ENCODE assay signal across 12 mouse cellular contexts in the genomic region with DNA sequence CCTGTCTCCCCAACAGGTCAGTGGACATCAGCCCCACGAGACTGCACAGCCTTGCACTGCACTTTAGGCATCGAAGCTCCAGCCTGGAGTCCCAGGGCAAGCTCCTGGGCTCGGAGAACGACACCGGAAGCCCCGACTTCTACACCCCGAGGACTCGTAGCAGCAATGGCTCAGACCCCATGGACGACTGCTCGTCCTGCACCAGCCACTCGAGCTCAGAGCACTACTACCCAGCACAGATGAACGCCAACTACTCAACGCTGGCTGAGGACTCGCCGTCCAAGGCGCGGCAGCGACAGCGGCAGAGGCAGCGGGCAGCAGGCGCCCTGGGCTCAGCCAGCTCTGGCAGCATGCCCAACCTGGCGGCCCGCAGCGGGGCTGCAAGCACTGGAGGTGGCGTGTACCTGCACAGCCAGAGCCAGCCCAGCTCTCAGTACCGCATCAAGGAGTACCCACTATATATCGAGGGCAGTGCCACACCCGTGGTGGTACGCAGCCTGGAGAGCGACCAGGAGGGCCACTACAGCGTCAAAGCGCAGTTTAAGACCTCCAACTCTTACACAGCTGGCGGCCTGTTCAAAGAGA. TPM values are rescaled to one million over a fixed set of nuclear protein-coding genes. Genes with fewer than 3 reads are reported as not detected.
DNase-seq lines count a peak whose midpoint lies in the region; ATAC-seq and TF ChIP-seq lines count a peak whose summit lies in the region.
"Had no signal": no experiment of that assay in that cellular context is flagged by ENCODE, and none has a peak within 500 bp of the region (broad histone marks: within the 10 kb centered on the region; RNA-seq: fewer than 3 reads in every experiment).

No protein-coding gene starts in this region.

- peaks cover 18% of the 10 kb centered on the region for H3K36me3 ChIP-seq in hindbrain, embryonic 16.5 days (ENCODE audit: control insufficient read depth, insufficient read depth, low read length)
- H3K36me3 ChIP-seq in hindbrain, embryonic 13.5 days, result peaks cover 78% of the 10 kb centered on the region
- peaks cover 50% of the 10 kb centered on the region for H3K36me3 ChIP-seq in lung, postnatal 0 days (ENCODE audit: insufficient read depth, low read length)
- peaks cover 32% of the 10 kb centered on the region for H3K36me3 ChIP-seq in stomach, postnatal 0 days (ENCODE audit: control insufficient read depth, insufficient read depth, low read length)

- H3K4me2 ChIP-seq in hindbrain, embryonic 16.5 days (ENCODE audit: low read length), result no peak overlapping the region
- H3K4me2 ChIP-seq in hindbrain, embryonic 13.5 days, result no peak overlapping the region
- no peak overlapping the region for H3K4me2 ChIP-seq in lung, postnatal 0 days (replicated peaks; ENCODE audit: low read depth, low read length)
- H3K4me2 ChIP-seq in stomach, postnatal 0 days (replicated peaks; ENCODE audit: low read depth), result no peak overlapping the region

- TF ChIP-seq EP300 in lung, postnatal 0 days (IDR thresholded peaks at IDR 0.05), result no peak
- no peak for TF ChIP-seq EP300 in stomach, postnatal 0 days (optimal IDR thresholded peaks at IDR 0.05)

- 84% methylated on average over 33 of the region's 33 CpGs for WGBS in hindbrain, embryonic 16.5 days
- 92% methylated on average over 33 of the region's 33 CpGs for WGBS in hindbrain, embryonic 13.5 days
- WGBS in lung, postnatal 0 days, result 81% methylated on average over 33 of the region's 33 CpGs
- WGBS in stomach, postnatal 0 days, result 87% methylated on average over 33 of the region's 33 CpGs

- peaks cover 5% of the 10 kb centered on the region; the same call in 1 of the 2 replicates for H3K4me1 ChIP-seq in hindbrain, embryonic 16.5 days (ENCODE audit: control insufficient read depth, insufficient read depth, low read depth, low read length)
- peaks cover 12% of the 10 kb centered on the region; the same call in 1 of the 2 replicates for H3K4me1 ChIP-seq in hindbrain, embryonic 13.5 days (replicated peaks)
- H3K4me1 ChIP-seq in lung, postnatal 0 days (ENCODE audit: insufficient read depth, low read depth, low read length), result peaks cover 7% of the 10 kb centered on the region; the same call in 1 of the 2 replicates
- no peaks in the 10 kb centered on the region; the same call in 1 of the 2 replicates for H3K4me1 ChIP-seq in stomach, postnatal 0 days (replicated peaks; ENCODE audit: control insufficient read depth, insufficient read depth)

- peak; percentile 21 for TF ChIP-seq CTCF in lung, postnatal 0 days (IDR thresholded peaks at IDR 0.05)
- TF ChIP-seq CTCF in stomach, postnatal 0 days (IDR thresholded peaks at IDR 0.05; ENCODE audit: low read depth), result no peak

- peak; percentile 30 for DNase-seq in cerebellum, adult 11-12 months
- no peak for DNase-seq in cerebellum, adult 9-11 months
- no peak for DNase-seq in lung, postnatal 0 days (ENCODE audit: low spot score)
- no peak for DNase-seq in lung, postnatal 36 days
- no peak for DNase-seq in stomach, postnatal 0 days (ENCODE audit: low spot score)
- DNase-seq: gastrocnemius, postnatal 36 days; layer of hippocampus, adult 9-11 months; spleen, adult 18-20 months had no signal

- H3K27me3 ChIP-seq in hindbrain, embryonic 16.5 days (replicated peaks; ENCODE audit: control insufficient read depth, insufficient read depth, low read length), result no peaks in the 10 kb centered on the region
- H3K27me3 ChIP-seq in hindbrain, embryonic 13.5 days, result no peaks in the 10 kb centered on the region
- H3K27me3 ChIP-seq in lung, postnatal 0 days (replicated peaks; ENCODE audit: insufficient read depth, low read length), result no peaks in the 10 kb centered on the region
- no peaks in the 10 kb centered on the region for H3K27me3 ChIP-seq in stomach, postnatal 0 days (ENCODE audit: control insufficient read depth, insufficient read depth, low read length)

- no peak overlapping the region for H3K4me3 ChIP-seq in hindbrain, embryonic 16.5 days (ENCODE audit: low read length)
- H3K4me3 ChIP-seq in hindbrain, embryonic 13.5 days, result no peak overlapping the region
- H3K4me3 ChIP-seq in lung, postnatal 0 days (ENCODE audit: low read depth, low read length), result no peak overlapping the region
- no peak overlapping the region for H3K4me3 ChIP-seq in stomach, postnatal 0 days (ENCODE audit: low read depth, low read length)

- H3K9ac ChIP-seq in hindbrain, embryonic 16.5 days (ENCODE audit: low read depth, low read length), result no peak overlapping the region
- no peak overlapping the region for H3K9ac ChIP-seq in hindbrain, embryonic 13.5 days
- H3K9ac ChIP-seq in lung, postnatal 0 days (replicated peaks; ENCODE audit: low read depth), result no peak overlapping the region
- no peak overlapping the region for H3K9ac ChIP-seq in stomach, postnatal 0 days (ENCODE audit: low read length)

- no peaks in the 10 kb centered on the region for H3K9me3 ChIP-seq in hindbrain, embryonic 16.5 days (ENCODE audit: control insufficient read depth, low read length)
- no peaks in the 10 kb centered on the region for H3K9me3 ChIP-seq in hindbrain, embryonic 13.5 days
- no peaks in the 10 kb centered on the region for H3K9me3 ChIP-seq in lung, postnatal 0 days (ENCODE audit: low read length)
- no peaks in the 10 kb centered on the region for H3K9me3 ChIP-seq in stomach, postnatal 0 days (ENCODE audit: control insufficient read depth, low read length)

- no peak overlapping the region for H3K27ac ChIP-seq in hindbrain, embryonic 16.5 days (ENCODE audit: low read depth, low read length)
- no peak overlapping the region for H3K27ac ChIP-seq in hindbrain, embryonic 13.5 days
- H3K27ac ChIP-seq in lung, postnatal 0 days (ENCODE audit: low read length), result no peak overlapping the region
- no peak overlapping the region for H3K27ac ChIP-seq in stomach, postnatal 0 days (replicated peaks)
- H3K27ac ChIP-seq: macrophage had no signal

- 0 out of 2 replicates have a peak, but pooled peaks have one; percentile 24 for ATAC-seq in hindbrain, embryonic 16.5 days
- no peak; the same call in 1 of the 2 replicates for ATAC-seq in hindbrain, embryonic 13.5 days (ENCODE audit: low FRiP score)
- peak; percentile 34 for ATAC-seq in lung, postnatal 0 days
- ATAC-seq in stomach, postnatal 0 days (ENCODE audit: low FRiP score, low TSS enrichment), result peak; percentile 35; the same call in 1 of the 2 replicates
- no peak for ATAC-seq in CD4-positive, CD25-positive, alpha-beta regulatory T cell, adult 4 months

RNA-seq across cellular contexts. Expression of a gene that starts 48.5 kb away (rescaled TPM):
- 37.6 and 42.8 TPM in 2 replicates for polyA plus RNA-seq in hindbrain, embryonic 16.5 days (2015; fragmentation: Nextera tagmentation; extraction: Ambion mirVana)
- 47.8 and 48.7 TPM in 2 replicates for polyA plus RNA-seq in hindbrain, embryonic 13.5 days (2015; fragmentation: Nextera tagmentation; extraction: Ambion mirVana)
- polyA plus RNA-seq in lung, postnatal 0 days (2015; fragmentation: Nextera tagmentation; extraction: Ambion mirVana), result 39.2 and 46.5 TPM in 2 replicates
- polyA plus RNA-seq in stomach, postnatal 0 days (2015; fragmentation: Nextera tagmentation; extraction: Ambion mirVana), result 15.5 and 15.6 TPM in 2 replicates
- polyA plus RNA-seq in CD4-positive, CD25-positive, alpha-beta regulatory T cell, adult 4 months (2017; shearing (Covaris generic)), result 10 to 100 TPM; 48.2 to 64.6 TPM

Comparison
In these comparisons a context has a peak if more than half of its experiments do, and no peak if none do; other contexts are left out.
1. ATAC-seq: peak in hindbrain, embryonic 16.5 days (single experiment), lung, postnatal 0 days (single experiment) and stomach, postnatal 0 days (single experiment); none in hindbrain, embryonic 13.5 days (single experiment) and CD4-positive, CD25-positive, alpha-beta regulatory T cell, adult 4 months (single experiment).